Mouse (Mus musculus) embryonic stem cell, embryonic (primary cell): ENCODE measurements around the gene Mn1.

Source experiments
- CTCF ChIA-PET, 4 experiments: fragments of 300-600 bp in 2 of 4; fragments of 350-600 bp in 2 of 4; sonication (Branson Sonifier 250); formaldehyde crosslinking; loops; one replicate each; lab custom pipeline; 2022; ENCODE audit warnings: inconsistent platforms in 2 of 4; lab: Charles Lee
- POLR2A ChIA-PET, 4 experiments: fragments of 300-600 bp in 2 of 4; fragments of 350-600 bp in 2 of 4; sonication (Branson Sonifier 250); formaldehyde crosslinking; loops; one replicate each; lab custom pipeline; 2022; ENCODE audit warnings: antibody characterized with exemption in 4 of 4, inconsistent platforms in 1 of 4; lab: Charles Lee

The Mn1 gene

GRCm38 (mm10) chr5:111489022-111489616 lies 72.0 kb downstream of the Mn1 start:
- CTCF ChIA-PET, result no interaction called here

GRCm38 (mm10) chr5:111490599-111490998 lies 73.4 kb downstream of the Mn1 start:
- POLR2A ChIA-PET, result no interaction called here
- CTCF ChIA-PET, result no interaction called here

More at GRCm38 (mm10) chr5:111489022-111489616, 72.0 kb downstream of the Mn1 start:
- POLR2A ChIA-PET, result interaction anchor here in 1 of 4 experiments (0.6 kb wide), 1 partner anchor 515 kb away, joined by 6 read pairs; no protein-coding TSS in a partner anchor

- ChIA-PET CTCF (no interaction called here), POLR2A (no interaction called here)
These were observed 74.3 kb downstream of the Mn1 start for GRCm38 (mm10) chr5:111491485-111491884.

DNA sequence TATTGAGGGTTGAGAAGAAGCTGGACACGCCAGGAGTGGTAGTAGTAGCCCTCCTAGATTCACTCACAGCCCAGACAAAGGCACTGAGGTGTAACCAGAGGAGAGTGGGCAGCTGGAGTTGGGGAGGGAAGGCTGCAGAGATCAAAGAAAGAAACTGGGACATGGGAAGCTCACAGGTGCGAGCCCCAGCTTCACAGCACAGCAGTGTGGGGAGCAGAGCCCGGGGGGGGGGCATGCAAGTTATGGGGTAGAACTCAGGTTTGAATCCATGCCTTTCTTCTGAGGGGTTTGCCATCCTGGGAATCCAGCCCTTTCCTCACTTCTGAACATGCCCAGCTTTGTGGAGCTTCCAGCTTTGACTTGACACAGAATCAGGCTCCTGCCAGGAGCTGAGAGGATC lies 82.9 kb downstream of the Mn1 start:
- POLR2A ChIA-PET, result interaction anchor here in 2 of 4 experiments (0.5 to 1.1 kb wide), 2 partner anchors 10 to 70 kb away, joined by 3 read pairs; no protein-coding TSS in a partner anchor
- CTCF ChIA-PET, result interaction anchor here in 2 of 4 experiments (0.6 kb wide), 2 partner anchors 123 to 712 kb away, joined by 6 read pairs; no protein-coding TSS in a partner anchor

GRCm38 (mm10) chr5:111501691-111502441 lies 84.7 kb downstream of the Mn1 start:
- POLR2A ChIA-PET, result interaction anchor here in 1 of 4 experiments (0.7 kb wide), 1 partner anchor 8 kb away, joined by 6 read pairs; no protein-coding TSS in a partner anchor
- CTCF ChIA-PET, result interaction anchor here in 2 of 4 experiments (0.6 to 0.7 kb wide), 3 partner anchors 264 to 1089 kb away, joined by 3 to 6 read pairs (median 6); no protein-coding TSS in a partner anchor

- ChIA-PET CTCF (no interaction called here), POLR2A (no interaction called here)
These were observed 88.1 kb downstream of the Mn1 start for GRCm38 (mm10) chr5:111505241-111505640.

- POLR2A ChIA-PET, result no interaction called here
- CTCF ChIA-PET, result interaction anchor here in 2 of 4 experiments (0.6 to 1.1 kb wide), 2 partner anchors 61 to 92 kb away, joined by 3 read pairs; no protein-coding TSS in a partner anchor
These were observed 88.7 kb downstream of the Mn1 start for GRCm38 (mm10) chr5:111505824-111506223.

DNA sequence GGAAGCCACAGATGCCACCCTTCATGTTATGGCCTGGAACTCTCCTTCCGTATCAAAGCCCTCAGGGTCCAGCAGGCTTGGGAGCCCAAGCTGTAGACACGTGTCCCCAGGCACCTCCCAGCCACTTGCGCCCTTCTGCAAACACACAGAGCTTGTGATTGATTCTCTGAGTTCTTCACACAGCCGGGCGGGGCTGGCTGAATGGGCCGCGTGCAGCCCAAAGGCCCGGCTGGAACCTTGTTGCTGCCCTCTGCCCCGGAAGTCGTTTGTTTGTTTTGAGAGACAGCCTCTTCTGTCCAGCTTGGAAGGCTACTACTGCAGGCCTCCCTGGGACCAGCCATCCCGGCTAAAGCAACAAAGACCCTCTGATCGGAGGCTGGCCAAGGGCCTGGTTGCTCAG lies 89.2 kb downstream of the Mn1 start:
- ChIA-PET POLR2A (interaction anchor here in 1 of 4 experiments (0.5 to 0.8 kb wide), 2 partner anchors 113 to 126 kb away, joined by 3 to 4 read pairs; no protein-coding TSS in a partner anchor), CTCF (interaction anchor here in 2 of 4 experiments (0.6 to 1.1 kb wide), 2 partner anchors 62 to 92 kb away, joined by 3 read pairs; no protein-coding TSS in a partner anchor)
